Mouse (Mus musculus): ENCODE results near the gene 9930021J03Rik. TPM values are rescaled to one million over a fixed set of nuclear protein-coding genes. Genes with fewer than 3 reads are reported as not detected.
A peak's percentile ranks its signal among the peaks of the same experiment; 100 is the strongest.

9930021J03Rik gene
- total and polyA plus RNA-seq, 2 experiments, result 4.3 to 8.8 TPM

- TF ChIP-seq CTCF (IDR thresholded peaks at IDR 0.05; ENCODE audit: low read depth, low read length) (no peak), POLR2A (IDR thresholded peaks at IDR 0.05; ENCODE audit: extremely low read depth, insufficient read depth, low read length) (no peak)
- WGBS, result 35% methylated on average over 1 of the region's 1 CpGs
- DNase-seq (ENCODE audit: extremely low read depth, low read depth, low spot score), result peak; percentile 90
Observed at GRCm38 (mm10) chr19:29740661-29741060, 65.1 kb downstream of the 9930021J03Rik start.

GRCm38 (mm10) chr19:29739608-29740007 is 66.2 kb downstream of the 9930021J03Rik start:
- Histone ChIP-seq H3K79me2 (ENCODE audit: control insufficient read depth, insufficient read depth, low read length) (peaks cover 4% of the 10 kb centered on the region; the same call in 1 of the 2 replicates), H3K4me3 (ENCODE audit: insufficient read depth, low read depth, low read length) (no peak overlapping the region), H3K4me1 (ENCODE audit: control insufficient read depth, insufficient read depth, low read length) (peaks cover 4% of the 10 kb centered on the region; the same call in 1 of the 2 replicates), H3K36me3 (ENCODE audit: control insufficient read depth, insufficient read depth, low read length) (peaks cover 2% of the 10 kb centered on the region; the same call in 1 of the 2 replicates), H3K27me3 (ENCODE audit: control insufficient read depth, insufficient read depth, low read length) (no peaks in the 10 kb centered on the region), H3K9ac (ENCODE audit: low read depth, low read length) (no peak overlapping the region), H3K27ac (replicated peaks; ENCODE audit: insufficient read depth, low read depth, low read length) (no peak overlapping the region)
- TF ChIP-seq CTCF (IDR thresholded peaks at IDR 0.05; ENCODE audit: low read depth, low read length) (peak; percentile 29; the same call in 1 of the 2 replicates), POLR2A (IDR thresholded peaks at IDR 0.05; ENCODE audit: extremely low read depth, insufficient read depth, low read length) (no peak)
- peak; percentile 58 for DNase-seq (ENCODE audit: extremely low read depth, low read depth, low spot score)
- 90% methylated on average over 2 of the region's 2 CpGs for WGBS

More at GRCm38 (mm10) chr19:29740661-29741060, 65.1 kb downstream of the 9930021J03Rik start:
- Histone ChIP-seq H3K27ac (replicated peaks; ENCODE audit: insufficient read depth, low read depth, low read length) (no peak overlapping the region), H3K9ac (ENCODE audit: low read depth, low read length) (no peak overlapping the region), H3K4me1 (ENCODE audit: control insufficient read depth, insufficient read depth, low read length) (peaks cover 4% of the 10 kb centered on the region; the same call in 1 of the 2 replicates), H3K4me3 (ENCODE audit: insufficient read depth, low read depth, low read length) (no peak overlapping the region), H3K79me2 (ENCODE audit: control insufficient read depth, insufficient read depth, low read length) (peaks cover 4% of the 10 kb centered on the region; the same call in 1 of the 2 replicates), H3K27me3 (ENCODE audit: control insufficient read depth, insufficient read depth, low read length) (no peaks in the 10 kb centered on the region), H3K36me3 (ENCODE audit: control insufficient read depth, insufficient read depth, low read length) (no peaks in the 10 kb centered on the region)

GRCm38 (mm10) chr19:29735421-29735820 is 70.4 kb downstream of the 9930021J03Rik start:
- no peak for TF ChIP-seq CTCF (IDR thresholded peaks at IDR 0.05; ENCODE audit: low read depth, low read length)
- TF ChIP-seq POLR2A (IDR thresholded peaks at IDR 0.05; ENCODE audit: extremely low read depth, insufficient read depth, low read length), result no peak
- H3K27ac ChIP-seq (replicated peaks; ENCODE audit: insufficient read depth, low read depth, low read length), result no peak overlapping the region
- 91% methylated on average over 3 of the region's 3 CpGs for WGBS

GRCm38 (mm10) chr19:29718476-29718875 is 87.3 kb downstream of the 9930021J03Rik start:
- H3K4me1 ChIP-seq (ENCODE audit: control insufficient read depth, insufficient read depth, low read length), result no peaks in the 10 kb centered on the region
- DNase-seq (ENCODE audit: extremely low read depth, low read depth, low spot score), result no peak
- no peaks in the 10 kb centered on the region for H3K79me2 ChIP-seq (ENCODE audit: control insufficient read depth, insufficient read depth, low read length)
- H3K27ac ChIP-seq (replicated peaks; ENCODE audit: insufficient read depth, low read depth, low read length), result no peak overlapping the region
- H3K9ac ChIP-seq (ENCODE audit: low read depth, low read length), result no peak overlapping the region
- WGBS, result 98% methylated on average over 3 of the region's 3 CpGs
- no peak overlapping the region for H3K4me3 ChIP-seq (ENCODE audit: insufficient read depth, low read depth, low read length)
- no peak for TF ChIP-seq CTCF (IDR thresholded peaks at IDR 0.05; ENCODE audit: low read depth, low read length)
- H3K36me3 ChIP-seq (ENCODE audit: control insufficient read depth, insufficient read depth, low read length), result peaks cover 41% of the 10 kb centered on the region
- H3K27me3 ChIP-seq (ENCODE audit: control insufficient read depth, insufficient read depth, low read length), result no peaks in the 10 kb centered on the region

More at GRCm38 (mm10) chr19:29735421-29735820, 70.4 kb downstream of the 9930021J03Rik start:
- peaks cover 4% of the 10 kb centered on the region; the same call in 1 of the 2 replicates for H3K79me2 ChIP-seq (ENCODE audit: control insufficient read depth, insufficient read depth, low read length)
- H3K9ac ChIP-seq (ENCODE audit: low read depth, low read length), result no peak overlapping the region
- H3K4me1 ChIP-seq (ENCODE audit: control insufficient read depth, insufficient read depth, low read length), result no peaks in the 10 kb centered on the region; the same call in 1 of the 2 replicates
- peaks cover 5% of the 10 kb centered on the region; the same call in 1 of the 2 replicates for H3K36me3 ChIP-seq (ENCODE audit: control insufficient read depth, insufficient read depth, low read length)
- H3K27me3 ChIP-seq (ENCODE audit: control insufficient read depth, insufficient read depth, low read length), result no peaks in the 10 kb centered on the region
- H3K4me3 ChIP-seq (ENCODE audit: insufficient read depth, low read depth, low read length), result no peak overlapping the region
- no peak for DNase-seq (ENCODE audit: extremely low read depth, low read depth, low spot score)

GRCm38 (mm10) chr19:29717854-29718253 is 87.9 kb downstream of the 9930021J03Rik start:
- 90% methylated on average over 3 of the region's 3 CpGs for WGBS
- no peak overlapping the region for H3K9ac ChIP-seq (ENCODE audit: low read depth, low read length)
- no peak for DNase-seq (ENCODE audit: extremely low read depth, low read depth, low spot score)
- no peaks in the 10 kb centered on the region for H3K27me3 ChIP-seq (ENCODE audit: control insufficient read depth, insufficient read depth, low read length)
- TF ChIP-seq POLR2A (IDR thresholded peaks at IDR 0.05; ENCODE audit: extremely low read depth, insufficient read depth, low read length) (no peak), CTCF (IDR thresholded peaks at IDR 0.05; ENCODE audit: low read depth, low read length) (no peak)
- H3K4me1 ChIP-seq (ENCODE audit: control insufficient read depth, insufficient read depth, low read length), result no peaks in the 10 kb centered on the region
- peaks cover 39% of the 10 kb centered on the region for H3K36me3 ChIP-seq (ENCODE audit: control insufficient read depth, insufficient read depth, low read length)
- no peaks in the 10 kb centered on the region for H3K79me2 ChIP-seq (ENCODE audit: control insufficient read depth, insufficient read depth, low read length)
- H3K4me3 ChIP-seq (ENCODE audit: insufficient read depth, low read depth, low read length), result no peak overlapping the region
- no peak overlapping the region for H3K27ac ChIP-seq (replicated peaks; ENCODE audit: insufficient read depth, low read depth, low read length)

GRCm38 (mm10) chr19:29713451-29713850 is 92.3 kb downstream of the 9930021J03Rik start:
- Histone ChIP-seq H3K27me3 (ENCODE audit: control insufficient read depth, insufficient read depth, low read length) (no peaks in the 10 kb centered on the region), H3K79me2 (ENCODE audit: control insufficient read depth, insufficient read depth, low read length) (no peaks in the 10 kb centered on the region), H3K9ac (ENCODE audit: low read depth, low read length) (no peak overlapping the region), H3K4me3 (ENCODE audit: insufficient read depth, low read depth, low read length) (no peak overlapping the region), H3K36me3 (ENCODE audit: control insufficient read depth, insufficient read depth, low read length) (peaks cover 21% of the 10 kb centered on the region), H3K27ac (replicated peaks; ENCODE audit: insufficient read depth, low read depth, low read length) (no peak overlapping the region), H3K4me1 (ENCODE audit: control insufficient read depth, insufficient read depth, low read length) (no peaks in the 10 kb centered on the region)
- WGBS, result 87% methylated on average over 4 of the region's 4 CpGs
- TF ChIP-seq POLR2A (IDR thresholded peaks at IDR 0.05; ENCODE audit: extremely low read depth, insufficient read depth, low read length) (no peak), CTCF (IDR thresholded peaks at IDR 0.05; ENCODE audit: low read depth, low read length) (no peak)
- no peak for DNase-seq (ENCODE audit: extremely low read depth, low read depth, low spot score)
